Mouse (Mus musculus) embryonic facial prominence, embryonic 15.5 days (tissue): ENCODE data around the gene Prss16. TPM values are rescaled to one million over a fixed set of nuclear protein-coding genes. Genes with fewer than 3 reads are reported as not detected.

Source experiments
- ATAC-seq: fragments of 200-750 bp; cut with Nextera tagmentation; 2 replicates; pipeline ENCODE4 v1.8.0; 2017; ENCODE audit warnings: low read depth, moderate TSS enrichment; ENCODE audit not compliant: insufficient number of reproducible peaks, low FRiP score, low TSS enrichment
- H3K27ac ChIP-seq: fragments of 300-500 bp; sonication (generic); replicated peaks from 2 replicates; pipeline ENCODE4 v1.5.1; 2015; ENCODE audit warnings: mild to moderate bottlenecking, inconsistent platforms
- H3K27me3 ChIP-seq: fragments of 300-500 bp; sonication (generic); 2 replicates; pipeline ENCODE4 v1.6.1; 2015; ENCODE audit warnings: inconsistent platforms
- H3K36me3 ChIP-seq: fragments of 300-500 bp; sonication (generic); 2 replicates; pipeline ENCODE4 v1.6.1; 2015; ENCODE audit warnings: mild to moderate bottlenecking, inconsistent platforms
- H3K4me1 ChIP-seq: fragments of 300-500 bp; sonication (generic); 2 replicates; pipeline ENCODE4 v1.6.1; 2015; ENCODE audit warnings: inconsistent platforms
- H3K4me2 ChIP-seq: fragments of 300-500 bp; sonication (generic); replicated peaks from 2 replicates; pipeline ENCODE4 v1.6.1; 2015; ENCODE audit warnings: mild to moderate bottlenecking, inconsistent platforms
- H3K4me3 ChIP-seq: fragments of 300-500 bp; sonication (generic); replicated peaks from 2 replicates; pipeline ENCODE4 v1.5.1; 2015; ENCODE audit warnings: mild to moderate bottlenecking, inconsistent platforms
- H3K9ac ChIP-seq: fragments of 300-500 bp; sonication (generic); 2 replicates; pipeline ENCODE4 v1.6.1; 2015; ENCODE audit warnings: inconsistent platforms
- H3K9me3 ChIP-seq: fragments of 300-500 bp; sonication (generic); replicated peaks from 2 replicates; pipeline ENCODE4 v1.6.1; 2016; ENCODE audit warnings: inconsistent platforms
- WGBS: fragments of 180-500 bp; shearing (Covaris S2); methylation state at CpG from one replicate; pipeline ENCODE4 v1.1.7; 2015; 5-methylcytosine and 5-hydroxymethylcytosine counted together
- polyA plus RNA-seq: library from polyadenylated mRNA; unstranded; fragments of >200 nt; fragmentation: Nextera tagmentation; extraction: Ambion mirVana; gene quantifications from 2 replicates; pipeline ENCODE4 v1.2.1, GENCODE M21; 2015

The Prss16 gene
- polyA plus RNA-seq, 1 experiment from 2014 or later, result 1.2 TPM

DNA sequence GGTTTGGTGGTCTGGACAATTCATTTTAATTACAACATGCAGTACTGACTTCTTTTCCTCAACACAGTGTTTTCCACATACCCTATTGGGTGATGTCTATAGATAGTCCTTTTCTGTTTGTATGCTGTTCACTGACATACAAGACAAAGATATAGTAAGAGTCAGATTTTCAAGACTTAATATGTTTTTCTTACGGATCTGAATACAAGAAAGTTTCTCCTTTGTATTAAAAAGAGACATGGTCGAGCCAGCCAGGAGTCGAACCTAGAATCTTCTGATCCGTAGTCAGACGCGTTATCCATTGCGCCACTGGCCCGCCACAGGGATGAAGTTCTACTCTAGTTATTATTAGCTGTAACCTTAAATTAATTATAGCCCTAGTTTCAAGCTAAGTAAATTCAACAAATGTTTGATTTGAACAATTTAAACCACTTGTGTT lies 11.4 kb upstream of the Prss16 start:
- no peak for ATAC-seq
- Histone ChIP-seq H3K4me1 (peaks cover 8% of the 10 kb centered on the region; the same call in 1 of the 2 replicates), H3K9me3 (no peaks in the 10 kb centered on the region), H3K9ac (no peak overlapping the region), H3K36me3 (no peaks in the 10 kb centered on the region), H3K4me3 (peak overlapping the region; percentile 51), H3K27me3 (peaks cover 31% of the 10 kb centered on the region), H3K27ac (no peak overlapping the region), H3K4me2 (peak overlapping the region; percentile 70)
- 1% methylated on average over 8 of the region's 8 CpGs for WGBS

- Histone ChIP-seq H3K9ac (peak overlapping the region; percentile 21), H3K4me2 (peak overlapping the region; percentile 70), H3K27ac (no peak overlapping the region), H3K4me3 (peak overlapping the region; percentile 51), H3K4me1 (peaks cover 8% of the 10 kb centered on the region; the same call in 1 of the 2 replicates), H3K9me3 (no peaks in the 10 kb centered on the region), H3K27me3 (peaks cover 36% of the 10 kb centered on the region), H3K36me3 (no peaks in the 10 kb centered on the region)
- no peak for ATAC-seq
- under 1% methylated on average over 44 of the region's 44 CpGs for WGBS
Observed at GRCm38 (mm10) chr13:22019934-22020835, 10.6 kb upstream of the Prss16 start.

DNA sequence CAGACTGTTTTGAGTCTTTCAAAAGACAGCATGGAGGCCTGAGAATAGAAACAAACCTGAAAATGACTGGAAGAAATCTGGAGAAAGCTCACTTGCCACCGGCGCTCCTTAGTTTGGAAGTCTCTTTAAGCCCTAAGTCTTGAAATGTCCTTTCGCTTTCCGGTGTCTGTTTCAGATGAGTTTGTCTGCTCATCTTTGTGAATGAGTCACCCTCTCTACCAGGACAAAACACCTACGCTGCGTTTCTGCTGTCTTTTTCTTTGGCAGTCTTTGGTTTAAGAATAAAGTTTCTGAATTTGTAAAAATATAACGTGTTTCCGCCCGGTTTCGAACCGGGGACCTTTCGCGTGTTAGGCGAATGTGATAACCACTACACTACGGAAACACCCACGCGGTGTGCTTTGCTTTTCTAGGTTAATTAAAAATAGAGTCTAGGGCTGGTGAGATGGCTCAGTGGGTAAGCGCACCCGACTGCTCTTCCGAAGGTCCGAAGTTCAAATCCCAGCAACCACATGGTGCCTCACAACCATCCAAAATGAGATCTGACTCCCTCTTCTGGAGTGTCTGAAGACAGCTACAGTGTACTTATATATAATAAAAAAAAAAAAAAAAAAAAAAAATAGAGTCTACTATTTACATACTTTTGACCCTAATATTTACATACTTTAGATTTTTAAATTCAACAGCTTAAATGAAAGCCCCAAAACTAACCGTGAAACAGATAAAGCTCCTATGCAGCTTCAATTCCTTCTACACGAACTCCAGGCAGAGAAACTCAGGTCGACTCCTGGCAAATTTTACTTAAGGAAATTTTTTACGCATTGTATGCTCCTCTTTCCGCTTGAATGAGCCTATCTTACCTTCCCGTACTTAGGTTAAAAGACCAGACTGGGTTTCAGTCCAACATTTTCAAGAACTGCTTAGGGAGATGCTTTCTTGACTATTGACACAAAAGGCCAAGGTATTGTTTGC lies 6.2 kb upstream of the Prss16 start:
- Histone ChIP-seq H3K4me2 (peak overlapping the region; percentile 28; the same call in 1 of the 2 replicates), H3K27me3 (peaks cover 68% of the 10 kb centered on the region), H3K27ac (no peak overlapping the region), H3K4me1 (peaks cover 4% of the 10 kb centered on the region; the same call in 1 of the 2 replicates), H3K9ac (no peak overlapping the region), H3K9me3 (no peaks in the 10 kb centered on the region), H3K36me3 (no peaks in the 10 kb centered on the region), H3K4me3 (peak overlapping the region; percentile 14; the same call in 1 of the 2 replicates)
- WGBS, result 15% methylated on average over 27 of the region's 27 CpGs
- peak; percentile 63; the same call in 1 of the 2 replicates for ATAC-seq

- no peak overlapping the region for H3K27ac ChIP-seq
- peak overlapping the region; percentile 32 for H3K4me2 ChIP-seq
- H3K27me3 ChIP-seq, result peaks cover 70% of the 10 kb centered on the region
- no peaks in the 10 kb centered on the region for H3K9me3 ChIP-seq
- peaks cover 4% of the 10 kb centered on the region; the same call in 1 of the 2 replicates for H3K4me1 ChIP-seq
- no peak for ATAC-seq
- 12% methylated on average over 17 of the region's 17 CpGs for WGBS
- H3K4me3 ChIP-seq, result peak overlapping the region; percentile 12
- H3K36me3 ChIP-seq, result no peaks in the 10 kb centered on the region
- no peak overlapping the region for H3K9ac ChIP-seq
Observed at GRCm38 (mm10) chr13:22014411-22014845, 4.9 kb upstream of the Prss16 start.

GRCm38 (mm10) chr13:22013716-22014115 lies 4.2 kb upstream of the Prss16 start:
- no peaks in the 10 kb centered on the region for H3K36me3 ChIP-seq
- no peak overlapping the region for H3K4me3 ChIP-seq
- H3K27ac ChIP-seq, result no peak overlapping the region
- peaks cover 4% of the 10 kb centered on the region; the same call in 1 of the 2 replicates for H3K4me1 ChIP-seq
- ATAC-seq, result no peak
- 12% methylated on average over 13 of the region's 13 CpGs for WGBS
- peaks cover 77% of the 10 kb centered on the region for H3K27me3 ChIP-seq
- no peaks in the 10 kb centered on the region for H3K9me3 ChIP-seq
- no peak overlapping the region for H3K9ac ChIP-seq
- H3K4me2 ChIP-seq, result no peak overlapping the region

GRCm38 (mm10) chr13:22008707-22009106 lies 835 bp downstream of the Prss16 start:
- Histone ChIP-seq H3K4me1 (peaks cover 21% of the 10 kb centered on the region), H3K4me2 (no peak overlapping the region), H3K9me3 (no peaks in the 10 kb centered on the region), H3K9ac (no peak overlapping the region), H3K27me3 (peaks cover 89% of the 10 kb centered on the region), H3K36me3 (no peaks in the 10 kb centered on the region), H3K27ac (no peak overlapping the region), H3K4me3 (no peak overlapping the region)
- WGBS, result 74% methylated on average over 3 of the region's 3 CpGs
- no peak for ATAC-seq

DNA sequence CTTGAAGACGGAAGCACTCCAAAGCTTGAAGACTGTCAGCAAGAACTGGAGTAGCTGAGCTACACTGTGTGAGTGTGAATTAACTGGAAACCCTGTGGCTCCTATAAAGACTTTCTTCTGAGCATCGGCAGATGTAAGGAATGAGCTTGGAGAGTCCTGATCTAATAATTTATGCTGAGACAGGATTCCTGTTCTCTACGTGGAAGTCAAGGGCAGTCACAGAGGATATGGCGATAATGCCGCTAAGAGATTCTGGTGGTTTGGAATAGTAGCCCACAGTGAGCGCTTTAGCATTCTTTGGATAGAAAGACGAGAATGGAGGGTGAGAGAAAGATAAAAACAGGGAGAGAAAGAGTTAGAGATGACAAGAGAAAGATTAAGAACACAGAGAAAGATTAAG lies 1.7 kb downstream of the Prss16 start:
- no peak overlapping the region for H3K4me3 ChIP-seq
- H3K27me3 ChIP-seq, result peaks cover 92% of the 10 kb centered on the region
- H3K4me2 ChIP-seq, result no peak overlapping the region
- no peak for ATAC-seq
- 47% methylated on average over 7 of the region's 7 CpGs for WGBS
- H3K4me1 ChIP-seq, result peaks cover 21% of the 10 kb centered on the region
- no peaks in the 10 kb centered on the region for H3K36me3 ChIP-seq
- no peak overlapping the region for H3K27ac ChIP-seq
- no peaks in the 10 kb centered on the region for H3K9me3 ChIP-seq
- no peak overlapping the region for H3K9ac ChIP-seq

- WGBS, result 3% methylated on average over 18 of the region's 18 CpGs
Observed at GRCm38 (mm10) chr13:22007121-22007510, 2.4 kb downstream of the Prss16 start.

DNA sequence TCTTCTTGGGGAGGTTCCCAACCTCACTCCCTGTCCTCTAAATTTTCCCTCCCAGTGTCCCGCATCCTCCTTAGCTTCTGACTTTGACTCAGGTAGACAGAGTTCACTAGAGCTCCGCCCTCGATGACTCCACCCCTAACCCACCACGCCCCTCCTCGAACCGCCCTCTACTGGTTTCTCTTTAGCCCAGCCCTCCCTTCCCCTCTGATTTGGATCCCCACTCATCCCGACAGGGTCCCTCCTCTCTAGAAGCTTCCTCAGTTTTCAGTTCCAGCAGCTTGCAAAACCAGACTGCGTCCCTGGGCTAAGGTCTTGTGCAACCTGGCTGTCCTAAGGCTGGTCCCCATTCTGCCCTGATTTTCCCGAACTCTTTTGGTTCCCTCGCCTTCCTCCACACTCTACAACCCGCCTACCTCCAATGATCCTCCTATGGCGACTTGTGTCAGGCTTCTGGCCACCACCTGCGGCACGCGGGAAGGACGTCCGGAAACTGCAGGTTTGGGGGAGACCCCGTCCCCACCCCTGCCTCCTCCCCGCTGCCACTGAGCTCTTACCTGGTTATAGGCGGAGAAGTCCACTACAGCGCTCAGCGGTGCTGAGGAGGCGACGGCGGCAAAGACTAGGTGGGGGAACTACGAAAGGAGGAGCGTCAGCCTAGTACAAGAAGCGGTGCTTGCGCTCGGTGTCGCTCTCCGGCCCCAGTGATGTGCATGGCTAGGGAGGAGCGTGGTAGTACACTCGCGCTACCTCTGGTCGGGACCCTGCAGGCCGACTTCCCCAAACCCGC lies 3.0 kb downstream of the Prss16 start:
- ATAC-seq, result peak; percentile 80
- Histone ChIP-seq H3K9ac (peak overlapping the region; percentile 31; the same call in 1 of the 2 replicates), H3K4me1 (peaks cover 21% of the 10 kb centered on the region), H3K27ac (no peak overlapping the region), H3K36me3 (no peaks in the 10 kb centered on the region), H3K4me3 (peak overlapping the region; percentile 56), H3K27me3 (peaks cover 96% of the 10 kb centered on the region), H3K9me3 (no peaks in the 10 kb centered on the region), H3K4me2 (peak overlapping the region; percentile 99)
- under 1% methylated on average over 38 of the region's 38 CpGs for WGBS

More at GRCm38 (mm10) chr13:22007121-22007510, 2.4 kb downstream of the Prss16 start:
- Histone ChIP-seq H3K27me3 (peaks cover 93% of the 10 kb centered on the region), H3K9ac (no peak overlapping the region), H3K4me3 (peak overlapping the region; percentile 56), H3K4me1 (peaks cover 21% of the 10 kb centered on the region), H3K36me3 (no peaks in the 10 kb centered on the region), H3K9me3 (no peaks in the 10 kb centered on the region), H3K27ac (no peak overlapping the region), H3K4me2 (peak overlapping the region; percentile 99)
- no peak for ATAC-seq

GRCm38 (mm10) chr13:22005605-22006333 lies 3.8 kb downstream of the Prss16 start:
- Histone ChIP-seq H3K4me1 (peaks cover 21% of the 10 kb centered on the region), H3K4me3 (peak overlapping the region; percentile 56), H3K4me2 (peak overlapping the region; percentile 99), H3K27me3 (peaks cover 99% of the 10 kb centered on the region), H3K9me3 (no peaks in the 10 kb centered on the region), H3K27ac (no peak overlapping the region), H3K36me3 (no peaks in the 10 kb centered on the region), H3K9ac (peak overlapping the region; percentile 31; the same call in 1 of the 2 replicates)
- ATAC-seq, result peak; percentile 74; the same call in 1 of the 2 replicates
- WGBS, result under 1% methylated on average over 45 of the region's 45 CpGs
